Mouse (Mus musculus) cerebellum, postnatal 10 days (tissue): ENCODE measurements at regions not wholly inside any gene's neighbourhood (a gene's known extent, or its start where the extent isn't known, plus 50 kb on each side); places are given as distances from the start of the nearest gene placed in this dataset.

Experiments used
- DNase-seq, 2 experiments: peaks; one replicate each; pipeline ENCODE4 v3.0.0; 2021; ENCODE audit warnings: mixed read lengths in 2 of 2

DNA sequence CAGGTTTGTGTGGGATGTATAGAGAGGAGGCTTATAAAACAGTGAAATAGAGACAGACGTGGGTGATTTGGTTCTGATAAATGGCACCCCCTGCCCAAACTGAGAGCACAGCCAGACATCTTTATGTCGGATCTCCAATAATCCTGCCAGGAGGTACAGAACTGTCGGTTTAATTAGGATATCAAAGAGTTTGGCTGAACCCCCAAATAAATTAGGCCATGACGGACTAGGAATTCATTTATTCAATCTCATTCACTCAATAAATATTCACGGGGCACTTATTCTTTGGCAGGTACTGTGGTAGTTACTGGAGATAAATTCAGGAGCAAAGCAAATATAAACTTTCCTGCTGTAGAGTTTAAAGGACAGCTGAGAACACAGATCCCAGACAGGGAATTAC, 615.0 kb upstream of the Tle4 start:
- DNase-seq, result no peak

- DNase-seq, result no peak
Measured at GRCm38 (mm10) chr19:15203039-15203438, 605.2 kb upstream of the Tle4 start.

DNA sequence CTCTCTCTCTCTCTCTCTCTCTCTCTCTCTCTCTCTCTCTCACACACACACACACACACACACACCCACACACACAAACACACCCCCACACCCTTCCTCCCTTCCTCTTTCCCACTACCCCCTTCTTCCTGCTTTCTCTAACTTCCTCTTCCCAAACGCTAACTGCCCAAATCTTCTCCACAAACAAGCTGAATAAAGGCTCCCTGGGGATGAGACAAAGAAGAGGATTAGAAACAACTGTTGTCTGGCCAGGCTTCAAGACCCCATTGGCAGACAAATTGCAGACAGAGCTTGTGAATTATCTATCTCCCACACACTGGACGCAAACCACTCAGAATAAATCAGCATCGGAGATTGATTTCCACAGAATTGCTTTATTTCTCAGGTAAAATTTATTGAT, 603.4 kb upstream of the Tle4 start:
- peak; percentile 67 to 78 for DNase-seq

GRCm38 (mm10) chr19:15200792-15201191, 602.9 kb upstream of the Tle4 start:
- DNase-seq, result no peak

GRCm38 (mm10) chr19:15200361-15200760, 602.5 kb upstream of the Tle4 start:
- no peak for DNase-seq

DNA sequence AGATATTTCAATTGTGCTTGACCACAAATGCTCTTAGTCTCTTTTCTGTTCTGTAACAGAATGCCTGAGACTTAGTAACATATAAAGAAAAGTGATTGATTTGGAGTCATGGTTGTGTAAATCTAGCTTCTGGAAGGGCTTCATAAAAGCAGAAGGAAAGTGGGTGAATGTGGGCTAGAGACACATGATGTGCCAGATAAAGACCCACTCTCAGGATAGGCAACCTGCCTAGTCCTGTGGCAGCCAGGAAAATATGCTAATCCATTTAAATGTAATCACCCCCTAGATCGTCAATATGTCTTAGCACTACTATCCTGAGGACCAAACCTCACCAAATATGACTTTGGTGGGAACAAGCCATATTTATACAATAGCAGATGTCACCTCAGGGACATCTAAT, 601.8 kb upstream of the Tle4 start:
- DNase-seq, result peak in 1 of 2 experiments; percentile 32

DNA sequence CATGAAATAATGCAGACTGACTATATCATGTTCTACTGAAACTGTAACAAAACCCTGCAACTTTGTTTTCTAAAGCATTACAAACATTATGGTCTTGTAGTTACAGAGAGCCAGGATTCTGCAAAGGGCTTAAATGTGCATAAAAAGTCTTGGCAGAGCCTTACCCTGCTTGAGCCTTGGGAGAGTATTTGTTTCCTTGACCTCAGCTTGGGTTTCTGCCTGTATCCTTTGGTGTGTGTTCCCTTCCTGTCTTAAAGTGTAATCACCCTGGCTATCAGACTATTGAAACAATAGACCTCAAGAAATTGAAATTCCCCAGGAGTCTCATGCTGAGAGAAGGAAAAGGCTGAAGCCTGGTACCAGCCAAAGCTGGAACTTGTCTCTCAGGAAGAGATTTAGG, 577.4 kb upstream of the Tle4 start:
- no peak for DNase-seq

GRCm38 (mm10) chr19:15173301-15173700, 575.5 kb upstream of the Tle4 start:
- peak; percentile 8 to 16 for DNase-seq

GRCm38 (mm10) chr19:15167184-15167583, 569.3 kb upstream of the Tle4 start:
- DNase-seq, result no peak

DNA sequence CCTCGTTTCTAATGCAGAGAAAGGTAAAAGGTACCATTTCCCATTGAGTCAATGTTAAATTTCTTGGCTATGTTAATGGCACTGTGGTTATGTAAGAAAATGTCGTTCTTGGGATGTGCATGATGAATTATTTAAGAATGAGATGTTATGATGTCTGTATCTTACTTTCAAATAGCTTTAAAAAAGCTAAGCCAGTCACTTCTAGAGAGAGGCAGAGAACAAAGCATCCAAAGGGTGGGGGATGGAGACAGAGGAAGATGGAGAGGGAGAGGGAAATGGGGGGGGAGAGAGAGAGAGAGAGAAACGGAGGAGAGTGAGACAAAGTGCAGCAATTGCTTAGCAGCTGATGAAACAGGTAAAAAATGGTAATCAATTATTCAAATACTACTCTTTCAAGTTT, 562.8 kb upstream of the Tle4 start:
- no peak for DNase-seq

- no peak for DNase-seq
Measured at GRCm38 (mm10) chr19:15158653-15159052, 560.8 kb upstream of the Tle4 start.

GRCm38 (mm10) chr19:15158177-15158576, 560.3 kb upstream of the Tle4 start:
- no peak for DNase-seq

DNA sequence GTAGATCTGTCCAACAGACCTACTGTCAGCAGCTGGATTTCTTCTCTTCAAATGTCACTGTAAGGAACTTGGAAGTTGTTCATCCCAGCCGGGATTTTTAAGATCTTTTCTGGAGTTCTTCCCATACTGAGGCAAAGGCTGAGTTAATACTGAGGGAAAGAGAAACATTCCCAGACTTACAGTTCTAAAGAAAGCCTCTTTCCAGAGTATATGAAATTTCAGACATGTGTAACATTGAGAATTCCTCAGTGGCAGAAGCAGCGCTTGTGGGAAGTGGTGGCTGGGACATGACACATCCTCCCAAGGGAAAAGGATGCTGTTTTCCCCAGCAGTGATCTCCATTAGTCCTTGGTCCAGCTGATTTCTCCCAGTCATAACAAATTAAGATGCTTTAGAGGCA, 556.8 kb upstream of the Tle4 start:
- no peak for DNase-seq

- no peak for DNase-seq
Measured at GRCm38 (mm10) chr19:15146325-15146724, 548.5 kb upstream of the Tle4 start.

GRCm38 (mm10) chr19:15127122-15127521, 529.3 kb upstream of the Tle4 start:
- DNase-seq, result no peak

DNA sequence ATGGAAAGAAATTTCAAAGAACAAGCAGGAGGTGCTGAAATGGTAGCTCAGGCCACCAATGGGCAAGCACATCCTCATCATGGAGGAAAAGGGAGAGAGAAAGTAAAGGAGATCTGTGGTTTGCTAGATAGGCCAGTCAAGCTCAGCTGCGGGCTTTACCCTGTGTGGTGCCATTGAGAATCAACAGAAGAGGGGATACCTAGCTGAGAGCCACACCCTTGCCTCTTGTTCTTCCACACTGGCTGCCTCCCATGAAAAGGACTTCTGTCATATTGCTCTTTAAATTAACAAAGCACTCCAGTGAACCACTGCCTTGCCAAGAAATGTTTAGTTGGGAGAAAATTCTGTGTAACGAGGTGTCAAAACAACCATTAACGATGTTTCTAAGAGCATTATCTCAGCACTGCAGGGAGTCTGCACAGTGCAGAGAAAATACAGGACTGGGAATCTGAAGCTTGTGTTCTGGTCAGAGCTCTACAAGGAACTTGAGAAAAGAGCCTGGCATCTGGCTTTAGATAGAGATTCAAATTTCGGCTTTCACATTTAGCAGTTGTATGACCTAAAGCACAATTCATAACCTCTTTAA, 510.7 kb upstream of the Tle4 start:
- DNase-seq, result no peak

- no peak for DNase-seq
Measured at GRCm38 (mm10) chr19:15095054-15095453, 497.2 kb upstream of the Tle4 start.

- no peak for DNase-seq
Measured at GRCm38 (mm10) chr19:15093534-15093933, 495.7 kb upstream of the Tle4 start.

DNA sequence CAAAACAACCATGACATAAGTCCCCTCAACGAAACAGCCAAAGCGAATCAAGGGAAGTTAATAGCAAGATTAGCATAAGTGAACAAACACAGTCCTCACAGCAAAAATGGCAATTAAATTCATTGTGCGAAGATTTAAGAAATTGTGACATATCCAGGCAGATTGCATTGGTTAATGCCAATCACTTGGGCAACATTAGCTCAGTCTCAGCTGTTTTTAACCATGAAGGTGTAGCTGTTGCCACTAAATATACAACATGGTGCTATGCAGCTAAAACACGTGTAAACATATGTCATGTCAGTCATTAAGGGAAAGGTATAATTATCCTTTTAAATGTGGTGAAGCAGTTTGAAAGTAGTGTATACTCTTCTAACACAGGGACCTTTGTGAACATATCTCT, 482.8 kb upstream of the Tle4 start:
- DNase-seq, result no peak

DNA sequence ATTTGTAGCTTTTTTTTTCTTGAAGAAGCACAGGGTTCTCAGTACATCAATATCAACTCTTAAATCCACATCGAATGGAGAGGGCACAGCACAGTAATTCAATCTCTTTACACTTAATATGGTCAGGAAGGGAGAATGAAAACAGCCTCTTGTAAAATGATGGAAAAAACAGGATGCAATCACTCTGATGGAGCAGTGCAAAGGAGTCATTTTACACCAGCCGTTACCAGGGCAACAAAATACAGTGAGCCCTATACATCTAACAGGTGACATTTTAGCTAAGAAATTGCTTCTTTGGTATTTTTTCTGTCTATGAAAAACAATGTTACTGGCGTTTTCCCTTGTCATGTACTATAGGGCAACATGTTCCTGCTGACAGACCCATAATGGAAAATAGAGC, 459.9 kb upstream of the Tle4 start:
- DNase-seq, result no peak

- DNase-seq, result no peak
Measured at GRCm38 (mm10) chr19:15053582-15054141, 455.8 kb upstream of the Tle4 start.

- DNase-seq, result no peak
Measured at GRCm38 (mm10) chr19:15052642-15053239, 454.9 kb upstream of the Tle4 start.

- peak; percentile 51 to 62 for DNase-seq
Measured at GRCm38 (mm10) chr19:15047896-15048295, 450.0 kb upstream of the Tle4 start.

DNA sequence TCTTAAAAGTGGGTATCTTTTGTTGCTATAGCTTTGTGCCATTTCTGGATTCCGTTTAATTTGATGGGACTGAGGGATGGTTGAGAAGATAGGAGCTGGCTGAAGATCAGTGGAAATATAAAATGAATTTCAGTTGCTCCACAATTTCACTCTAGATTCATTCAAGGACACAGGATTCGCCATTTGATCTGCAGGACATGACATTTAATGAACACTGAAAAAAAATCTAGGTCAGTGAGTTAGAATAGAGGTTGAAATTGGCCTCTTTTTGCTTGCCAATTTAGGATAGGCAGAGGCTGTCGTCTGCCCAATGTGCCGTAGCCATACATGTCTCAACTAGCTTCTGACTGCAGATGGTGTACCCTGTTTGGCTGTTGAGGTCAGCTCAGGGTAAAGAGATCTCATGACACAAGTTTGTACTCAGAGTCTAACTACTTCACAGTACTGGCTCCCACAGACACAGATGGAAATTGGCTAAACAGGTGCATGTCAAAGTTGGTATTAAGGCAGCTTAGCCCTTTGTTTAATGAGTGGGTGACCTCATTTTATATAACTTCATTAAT, 449.5 kb upstream of the Tle4 start:
- no peak for DNase-seq
